Mouse (Mus musculus): ENCODE results near the gene Il6st.
"Not testable (repeated sequence)": the region's sequence is repeated elsewhere in the genome, so short reads cannot be mapped to it uniquely, and the experiment has no call there.

Il6st gene

GRCm38 (mm10) chr13:112463868-112464625, at the start of gene Il6st:
Gene Il6st, plus strand, starts transcription at chr13:112464070.
- DNase-seq = peak; percentile 96

DNA sequence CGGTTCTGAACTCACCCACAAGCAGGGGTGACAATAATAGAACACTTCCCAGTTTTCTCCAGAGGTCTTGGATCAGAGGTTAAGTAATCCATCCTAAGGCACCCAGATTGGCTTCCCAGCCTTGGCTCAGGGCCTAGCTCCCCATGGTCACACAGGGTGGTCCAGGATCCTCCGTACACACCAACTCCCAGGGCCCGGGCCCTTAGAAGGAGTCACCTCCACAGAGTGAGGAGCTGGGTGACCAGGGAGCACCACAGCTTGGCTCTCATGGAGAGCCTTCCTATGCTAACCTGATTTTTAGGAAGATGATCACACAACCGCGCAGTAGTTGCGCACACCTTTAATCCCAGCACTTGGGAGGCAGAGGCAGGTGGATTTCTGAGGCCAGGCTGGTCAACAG, 48.0 kb upstream of the Il6st start:
- no peak for DNase-seq

DNA sequence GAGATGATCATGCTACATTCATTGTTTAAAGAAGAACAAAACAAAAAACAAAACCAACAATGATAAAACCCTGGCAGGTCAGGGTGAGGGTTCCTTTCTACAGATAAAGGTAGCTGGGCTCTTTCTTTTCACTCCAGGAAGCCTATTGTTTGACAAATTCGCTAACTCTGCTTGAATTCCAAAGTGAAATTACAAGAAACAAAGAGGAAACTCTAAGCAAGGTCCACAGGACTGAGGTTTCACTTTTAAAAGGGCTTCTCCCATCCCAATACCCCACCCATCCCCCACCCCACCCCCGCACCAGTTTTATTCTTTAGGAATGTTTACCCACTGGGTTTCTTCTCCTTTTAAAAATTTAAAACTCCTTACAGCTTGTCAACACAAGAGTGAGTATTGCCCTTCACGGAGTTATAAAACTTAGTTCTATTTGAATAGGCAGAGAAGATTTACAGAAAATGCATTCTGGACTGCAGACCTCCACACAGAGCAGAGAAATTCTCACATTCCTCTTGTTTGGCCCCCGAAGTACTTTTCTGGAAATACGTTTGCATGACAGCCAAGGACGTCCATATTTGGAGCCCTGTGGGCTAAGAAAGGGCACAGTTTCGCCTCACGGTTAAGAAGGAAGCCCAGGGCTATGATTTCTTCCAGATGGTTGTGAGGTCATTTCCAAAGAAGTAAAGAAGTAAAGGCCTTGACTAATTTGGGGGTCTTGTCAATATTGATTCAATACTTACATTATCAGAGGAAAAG, 47.3 kb upstream of the Il6st start:
- DNase-seq = no peak

GRCm38 (mm10) chr13:112417163-112417523, 46.7 kb upstream of the Il6st start:
- no peak for DNase-seq

DNA sequence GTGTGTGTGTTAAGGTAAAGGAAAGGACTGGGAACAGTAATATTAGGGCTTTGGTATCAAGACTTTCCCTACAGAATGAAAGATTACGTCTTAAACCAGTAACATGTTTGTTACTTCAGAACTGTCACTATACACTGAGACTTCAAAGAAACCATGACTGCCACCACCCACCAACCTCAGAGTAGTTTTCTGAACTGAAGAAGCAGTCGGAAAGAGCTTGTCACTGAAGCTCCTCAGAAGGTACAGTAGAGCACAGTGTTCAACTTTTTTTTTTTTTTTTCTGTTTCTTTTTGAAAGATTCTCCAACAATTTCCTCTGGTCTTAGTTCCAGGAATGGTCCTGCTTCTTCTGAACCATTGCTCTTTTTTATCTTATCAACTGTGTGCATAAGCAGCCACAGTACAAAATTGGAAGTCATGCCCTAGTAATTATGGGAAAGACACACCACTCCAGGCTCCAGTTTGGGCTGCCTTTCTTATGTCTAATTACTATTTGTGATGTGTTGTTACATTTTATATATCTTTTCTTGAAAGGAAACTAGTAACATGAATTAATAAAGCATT, 45.9 kb upstream of the Il6st start:
- DNase-seq = no peak

GRCm38 (mm10) chr13:112418595-112418994, 45.3 kb upstream of the Il6st start:
- no peak for DNase-seq

DNA sequence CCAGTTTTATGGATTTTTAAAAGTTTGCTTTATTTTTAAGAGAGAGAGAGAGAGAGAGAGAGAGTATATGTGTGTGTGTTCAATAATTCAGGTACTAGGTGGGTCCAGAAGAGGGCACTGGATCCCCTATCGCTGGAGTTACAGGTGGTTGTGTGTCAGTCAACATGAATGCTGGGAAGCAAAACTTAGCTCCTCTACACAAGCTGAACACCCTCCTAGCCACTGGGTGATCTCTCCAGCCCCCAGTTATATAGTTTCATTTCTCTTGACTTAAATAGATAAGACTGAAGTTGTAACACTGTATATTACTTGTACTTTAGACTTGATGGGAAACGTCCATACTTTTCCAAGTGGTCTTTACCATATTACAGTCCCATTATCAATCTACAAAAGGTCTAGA, 39.7 kb upstream of the Il6st start:
- no peak for DNase-seq

DNA sequence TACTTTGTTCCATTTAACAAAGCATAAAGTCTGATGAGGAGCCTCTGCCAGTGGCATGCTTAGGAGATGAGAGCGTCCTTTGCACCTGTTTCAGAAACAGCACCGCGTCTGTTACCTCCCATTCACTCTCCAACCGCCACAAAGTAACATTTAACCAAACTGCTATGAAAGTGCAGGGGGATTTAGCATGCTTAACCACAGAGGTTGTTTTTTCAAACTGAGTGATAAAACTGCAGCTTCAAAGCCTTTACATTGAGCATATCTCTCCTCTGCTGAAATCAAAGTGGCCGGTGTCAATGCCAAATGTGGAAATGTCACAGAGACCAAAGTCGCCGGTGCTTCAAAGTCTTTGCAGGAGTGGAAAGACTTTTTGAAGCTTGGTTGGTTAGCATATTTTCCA, 39.2 kb upstream of the Il6st start:
- DNase-seq = no peak

DNA sequence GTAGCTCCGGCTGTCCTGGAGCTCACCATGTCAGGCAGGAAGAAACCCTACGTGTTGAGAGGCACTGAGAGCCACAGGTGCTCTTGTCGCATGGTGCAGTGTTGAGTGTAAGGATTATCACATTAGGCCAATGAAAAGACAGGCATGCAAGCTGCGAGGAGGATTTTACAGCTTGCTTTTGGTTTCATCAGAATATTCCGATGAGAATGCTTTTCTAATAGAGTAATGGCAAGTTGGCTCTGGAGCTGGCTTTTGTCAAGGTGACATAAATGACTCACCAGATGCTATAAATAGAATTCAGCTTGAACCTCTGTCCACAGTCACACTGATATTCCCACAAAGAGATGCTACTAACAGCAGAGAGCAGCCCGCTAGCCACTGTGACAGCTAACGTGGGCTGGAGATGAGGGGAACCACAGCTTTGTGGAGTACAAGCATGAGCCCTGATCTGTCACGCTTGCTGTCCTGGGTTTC, 38.7 kb upstream of the Il6st start:
- no peak for DNase-seq

- DNase-seq = no peak
Observed at GRCm38 (mm10) chr13:112426265-112427135, 37.4 kb upstream of the Il6st start.

- not testable (repeated sequence) for DNase-seq
Observed at GRCm38 (mm10) chr13:112427136-112427470, 36.8 kb upstream of the Il6st start.

DNA sequence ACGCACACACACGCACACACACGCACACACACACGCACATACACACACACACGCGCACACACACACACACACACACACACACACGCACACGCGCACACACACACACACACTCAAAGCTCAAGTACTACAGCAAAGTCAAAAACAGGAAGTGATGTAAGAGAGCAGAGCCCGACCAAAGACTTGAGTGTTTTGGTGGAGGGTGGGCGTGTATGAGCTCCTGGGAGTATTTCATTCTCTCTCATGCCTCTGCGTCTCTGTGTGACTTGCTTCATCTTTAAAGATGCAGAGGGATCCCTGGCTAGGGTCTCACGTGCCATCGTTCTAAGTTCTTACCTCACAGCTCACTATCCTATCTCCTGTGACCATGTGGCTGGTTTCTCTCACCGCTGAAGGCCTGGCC, 36.3 kb upstream of the Il6st start:
- no peak for DNase-seq

DNA sequence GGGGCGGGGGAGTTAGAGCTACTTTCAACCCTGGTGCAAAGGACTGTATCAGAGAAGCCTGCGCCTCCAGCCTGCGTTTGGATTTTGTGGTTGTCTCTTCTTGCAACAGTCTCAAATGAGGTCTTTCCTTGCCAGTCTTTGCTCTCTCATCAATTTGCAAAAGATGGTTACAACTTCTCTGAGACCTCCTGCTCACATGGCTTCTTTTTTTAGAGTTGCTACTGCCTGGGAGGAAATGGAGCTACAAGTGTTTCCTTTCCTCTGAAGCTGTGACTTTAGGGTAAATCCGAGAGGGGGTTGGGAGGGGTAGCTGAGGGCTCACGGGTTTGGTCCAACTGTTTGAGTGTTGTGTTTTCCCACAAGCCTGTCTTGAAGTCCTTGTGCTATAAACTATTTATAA, 30.6 kb upstream of the Il6st start:
- DNase-seq = no peak

- DNase-seq = no peak
Observed at GRCm38 (mm10) chr13:112435241-112436075, 28.4 kb upstream of the Il6st start.

GRCm38 (mm10) chr13:112436288-112436687, 27.6 kb upstream of the Il6st start:
- DNase-seq = no peak

DNA sequence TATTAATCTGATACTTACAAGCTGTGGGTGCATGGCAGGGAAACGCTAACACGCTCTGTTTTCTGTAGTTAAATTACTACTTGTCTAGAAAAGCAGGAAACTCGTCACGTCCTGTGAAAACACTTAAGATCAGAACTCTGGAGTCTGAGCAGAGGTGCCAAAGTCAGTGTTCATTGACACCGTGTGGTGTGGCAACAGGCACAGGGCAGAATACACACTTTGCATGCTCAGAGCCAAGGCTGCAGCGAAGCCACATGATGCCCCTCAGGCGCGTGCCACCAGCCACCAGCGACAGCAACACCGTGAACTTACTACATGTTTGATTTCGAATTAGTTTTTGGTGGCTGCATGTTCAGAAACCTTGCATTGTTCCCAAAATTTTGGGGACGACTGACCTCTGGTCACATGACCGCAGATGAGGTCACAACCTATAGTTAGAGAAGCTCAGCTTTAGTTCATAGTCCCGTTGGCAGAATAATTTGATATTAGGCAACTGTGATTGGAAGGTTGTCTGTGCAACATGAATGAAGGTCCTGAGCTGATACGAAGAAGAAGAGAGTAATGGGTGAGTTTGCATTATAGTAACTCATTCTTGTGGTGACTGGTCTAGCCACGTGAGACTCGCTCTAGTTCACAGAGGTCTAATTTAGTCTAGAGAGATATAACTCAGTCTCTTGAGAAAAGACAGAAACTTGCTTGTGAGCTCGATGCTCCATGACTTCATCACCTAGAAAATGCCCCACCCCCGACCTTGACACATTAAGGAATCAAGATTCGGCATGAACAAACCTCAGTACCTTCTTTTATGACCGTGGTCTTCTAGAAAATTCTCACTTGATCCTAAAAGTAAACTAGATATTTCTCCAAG, 25.6 kb upstream of the Il6st start:
- no peak for DNase-seq

- no peak for DNase-seq
Observed at GRCm38 (mm10) chr13:112439105-112439818, 24.6 kb upstream of the Il6st start.

DNA sequence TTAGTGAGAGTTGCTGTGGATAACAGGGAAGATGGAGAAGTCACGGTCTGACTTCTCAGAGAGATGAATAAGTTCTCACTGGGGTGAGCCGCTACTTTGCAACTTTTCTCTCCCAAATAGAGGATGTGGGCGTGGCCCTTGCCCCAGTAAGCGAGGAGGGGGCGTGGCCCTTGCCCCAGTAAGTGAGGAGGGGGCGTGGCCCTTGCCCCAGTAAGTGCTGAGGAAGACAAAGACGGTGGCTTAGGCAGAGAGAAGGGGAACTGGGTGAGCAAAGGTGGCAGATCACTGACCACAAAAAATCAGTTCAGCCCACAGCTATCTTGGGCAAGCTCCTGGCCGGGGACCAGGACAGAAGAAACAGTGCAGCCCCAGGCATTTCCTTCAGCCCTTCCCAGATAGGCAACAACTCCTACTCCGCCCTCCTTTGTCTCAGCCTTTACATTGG, 23.9 kb upstream of the Il6st start:
- no peak for DNase-seq

GRCm38 (mm10) chr13:112440668-112441067, 23.2 kb upstream of the Il6st start:
- DNase-seq = no peak

GRCm38 (mm10) chr13:112442867-112443529, 20.9 kb upstream of the Il6st start:
- DNase-seq = no peak
